Mouse (Mus musculus): ENCODE results near the gene Irgm2.

Gene Irgm2

DNA sequence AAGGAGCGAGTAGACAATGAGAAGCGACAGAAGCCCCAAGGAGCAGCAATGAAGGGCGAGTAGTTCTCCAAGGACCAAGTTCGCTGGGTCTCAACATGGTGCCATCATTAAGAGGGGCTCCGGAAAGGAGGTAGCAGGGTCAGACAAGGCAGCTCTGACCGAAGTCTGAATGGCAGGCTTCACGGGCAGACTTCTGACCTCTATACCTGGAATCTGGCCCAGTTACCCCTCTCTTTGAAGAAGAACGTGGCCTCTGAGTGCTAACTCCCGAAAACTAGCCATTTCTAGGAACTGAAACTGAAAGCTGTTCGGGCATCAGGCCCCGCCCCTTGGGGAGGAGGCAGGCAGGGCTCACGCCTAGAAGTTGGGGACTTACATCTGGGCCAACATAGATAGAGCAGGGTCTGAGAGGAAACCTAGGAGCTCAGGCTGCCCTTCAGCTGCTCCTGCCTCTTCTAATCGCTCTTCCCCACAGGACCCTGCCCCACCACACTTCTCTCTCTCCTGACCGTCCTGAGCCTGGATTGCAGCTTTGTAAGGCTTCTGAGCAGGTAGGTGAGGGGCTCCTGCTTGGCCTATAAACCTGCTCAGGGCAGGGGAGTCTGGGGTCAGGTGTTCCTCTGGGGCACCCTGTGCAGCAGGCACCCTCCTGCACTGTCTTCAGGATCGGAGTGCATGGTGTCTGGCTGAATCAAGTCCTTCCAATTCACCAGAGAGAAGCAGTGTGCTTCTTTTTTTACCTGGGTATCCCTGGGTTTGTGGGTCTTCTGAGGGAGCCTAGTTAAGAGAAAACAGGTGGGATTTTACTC, at the start of gene Irgm2, which contains the start of gene Igtp:
Gene Irgm2 (plus strand): TSS at position 390 of the 809 bp plus-strand sequence.
Gene Igtp (plus strand): TSS at position 328 of the 809 bp plus-strand sequence.
- peak; percentile 49 for DNase-seq (ENCODE audit: low read depth)

DNA sequence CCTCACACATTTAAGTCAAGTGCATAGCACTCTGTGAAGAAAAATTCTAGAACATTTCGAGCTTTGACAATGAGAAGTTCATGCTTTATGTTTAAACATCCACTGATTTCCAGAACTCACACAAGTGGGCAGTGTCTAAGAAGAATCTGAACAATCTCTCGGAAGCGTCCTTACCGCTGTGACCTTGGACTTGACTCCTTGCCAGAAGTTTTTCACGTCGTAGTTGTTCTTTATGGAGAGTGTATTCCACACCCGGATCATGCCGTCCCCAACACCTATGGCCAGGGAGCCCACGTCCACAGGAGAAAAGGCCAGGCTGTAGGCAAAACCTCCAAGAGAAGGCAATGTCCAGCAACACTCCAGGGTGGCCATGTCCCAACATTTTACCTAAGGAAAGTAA, 44.0 kb upstream of the Irgm2 start:
- no peak for DNase-seq (ENCODE audit: low read depth)

DNA sequence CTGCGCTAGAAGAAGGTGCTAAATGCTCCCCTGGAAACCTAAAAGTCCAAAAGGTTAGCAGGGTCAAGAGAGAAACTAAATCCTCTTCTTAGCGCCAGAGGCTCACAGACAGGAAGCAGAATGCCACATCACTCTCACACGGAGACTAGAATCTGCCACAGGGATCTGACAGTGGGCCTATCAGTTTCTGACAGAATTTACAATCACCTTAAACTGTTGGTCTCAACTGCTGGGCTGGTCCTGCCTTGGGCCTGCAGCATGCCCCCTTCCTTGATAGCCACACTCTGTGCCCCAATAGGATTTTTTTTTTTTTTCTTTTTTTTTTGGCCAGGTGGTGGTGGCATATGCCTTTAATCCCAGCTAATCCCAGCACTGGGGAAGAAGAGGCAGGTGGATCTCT, 42.5 kb upstream of the Irgm2 start:
- no peak for DNase-seq (ENCODE audit: low read depth)

DNA sequence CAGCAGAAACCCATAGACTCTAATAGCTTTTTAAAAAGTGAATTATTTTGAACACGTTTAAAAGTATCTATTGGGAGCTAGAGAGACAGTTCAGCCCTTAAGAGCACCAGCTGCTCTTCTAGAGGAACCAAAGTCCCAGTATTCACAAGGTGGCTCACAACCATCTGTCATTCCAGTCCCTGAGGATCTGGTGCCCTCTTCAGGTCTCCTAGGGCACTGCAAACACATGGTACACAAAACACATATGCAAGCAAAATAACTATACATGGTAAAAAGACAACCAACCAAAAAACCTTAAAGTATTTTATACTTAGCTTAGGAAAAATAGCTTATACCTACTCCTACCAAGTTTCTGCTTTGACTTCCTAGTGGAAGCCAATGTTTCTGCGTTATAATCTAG, 34.3 kb upstream of the Irgm2 start:
- DNase-seq (ENCODE audit: low read depth) = peak; percentile 31

DNA sequence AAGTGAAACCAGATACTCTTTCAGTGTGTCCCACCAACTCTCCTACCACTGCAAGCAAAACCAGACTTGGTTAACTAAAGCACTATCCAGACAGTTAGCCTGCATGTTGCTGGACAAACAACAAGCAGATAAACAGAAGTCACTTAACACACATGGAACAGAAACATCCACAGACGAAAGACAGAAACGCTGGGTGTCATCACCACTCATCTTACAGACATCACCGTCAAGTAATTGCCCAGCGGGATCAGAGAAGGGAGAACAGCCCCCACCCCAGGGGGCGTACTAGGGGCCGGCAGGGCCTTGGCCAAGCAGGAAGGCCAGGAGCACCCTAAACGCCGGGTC, 31.6 kb upstream of the Irgm2 start:
- no peak for DNase-seq (ENCODE audit: low read depth)

DNA sequence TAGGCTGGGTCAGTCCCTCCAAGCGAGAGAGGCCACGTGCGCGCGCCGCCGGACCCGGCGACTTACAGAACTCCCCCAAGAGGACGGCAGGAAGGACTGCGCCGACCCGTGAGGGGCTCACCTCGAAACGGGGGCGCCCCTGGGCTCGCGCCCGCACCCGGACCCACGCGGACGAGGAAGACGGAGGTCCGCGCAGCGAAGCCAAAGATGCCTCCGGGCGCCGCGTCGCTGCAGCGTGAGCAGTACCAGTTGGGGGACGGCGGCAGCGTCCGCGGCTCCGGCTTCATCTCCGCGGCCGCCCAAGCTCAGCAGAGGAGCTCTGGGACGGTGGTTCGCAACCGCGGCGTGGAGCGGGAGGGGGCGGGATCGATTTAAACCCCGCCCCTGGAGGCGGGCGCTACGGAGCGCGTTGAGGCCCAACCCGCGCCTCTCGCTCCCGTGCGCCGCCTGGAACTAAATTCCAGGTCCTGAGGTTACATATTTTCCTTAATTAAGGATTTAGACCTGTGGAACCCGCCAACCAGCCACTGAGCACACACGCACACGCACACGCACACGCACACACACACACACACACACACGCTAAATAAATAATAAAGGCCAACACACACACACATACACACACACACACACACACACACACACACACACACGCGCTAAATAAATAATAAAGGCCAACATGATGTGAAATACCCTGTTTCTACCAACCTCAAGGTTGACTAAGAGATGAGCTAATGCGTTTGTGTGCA, 31.1 kb upstream of the Irgm2 start, which contains the start of gene Gemin5:
Gene Gemin5 (minus strand): TSS at position 373 of the 749 bp plus-strand sequence.
- peak; percentile 94 for DNase-seq (ENCODE audit: low read depth)

DNA sequence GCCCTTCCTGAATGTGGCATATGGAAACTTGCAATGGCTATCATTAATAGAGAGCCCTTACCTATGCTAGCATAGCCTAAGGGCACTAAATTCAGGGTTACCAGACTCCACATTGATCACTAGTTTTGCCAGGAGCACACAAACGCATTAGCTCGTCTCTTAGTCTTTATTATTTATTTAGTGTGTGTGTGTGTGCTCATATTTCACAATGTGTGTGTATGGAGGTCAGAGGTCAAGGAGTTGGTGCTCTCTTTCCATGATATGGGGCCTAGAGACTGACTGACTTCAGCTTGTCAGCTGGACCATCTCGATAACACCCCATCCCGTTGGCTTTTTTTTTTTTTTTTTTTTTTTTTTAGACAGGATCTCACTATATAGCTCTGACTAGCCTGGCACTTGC, 29.8 kb upstream of the Irgm2 start:
- DNase-seq (ENCODE audit: low read depth) = no peak

DNA sequence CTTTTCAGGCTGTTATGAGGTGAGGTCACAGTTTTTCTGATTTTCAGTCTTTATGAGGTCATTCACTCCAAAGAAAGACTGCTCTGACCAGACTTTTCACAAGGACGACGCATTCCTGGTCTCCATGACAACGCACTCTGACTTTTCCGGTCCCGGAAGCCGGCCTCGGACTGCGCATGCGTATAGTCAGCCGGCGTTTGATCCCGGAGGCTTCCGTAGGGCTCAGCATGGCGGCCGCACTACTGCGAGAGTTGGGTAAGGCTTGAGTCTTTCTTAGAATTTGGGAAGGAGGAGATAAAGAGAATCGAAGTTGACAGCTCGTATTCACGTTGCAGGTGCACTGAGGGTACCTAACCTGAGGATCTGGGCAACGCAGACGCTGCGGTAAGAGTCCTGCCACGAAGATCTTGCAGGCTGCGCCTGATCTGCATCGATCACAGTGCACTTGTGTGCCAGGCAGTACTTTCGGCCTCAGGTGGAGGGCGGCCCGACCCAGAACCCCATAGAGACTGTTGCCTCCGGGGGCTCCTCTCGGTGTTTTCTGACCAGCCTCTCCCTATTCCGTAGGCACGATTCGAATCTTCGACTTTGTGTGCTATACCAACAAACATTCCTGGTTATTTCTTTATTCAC, 27.8 kb upstream of the Irgm2 start, which contains the start of gene Mrpl22:
Gene Mrpl22 (plus strand): TSS at position 203 of the 633 bp plus-strand sequence.
- peak; percentile 99 for DNase-seq (ENCODE audit: low read depth)

DNA sequence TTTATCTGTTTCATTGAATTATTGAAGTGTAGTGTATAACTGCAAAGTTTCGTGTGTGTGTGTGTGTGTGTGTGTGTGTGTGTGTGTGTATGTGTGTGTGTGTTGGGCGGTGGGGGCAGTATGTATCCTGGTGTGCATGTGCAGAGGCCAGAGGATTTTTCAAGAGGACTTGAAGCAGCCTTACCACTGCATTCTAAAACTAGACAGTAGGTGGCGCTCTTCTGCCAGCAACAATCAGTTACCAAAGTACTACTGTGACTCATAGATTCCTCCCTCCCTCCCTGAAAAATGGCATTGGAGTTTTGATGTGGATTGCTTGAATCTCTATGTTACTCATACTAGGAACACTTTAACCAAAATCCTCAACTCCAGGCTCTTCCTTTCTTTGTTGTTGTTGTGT, 19.9 kb upstream of the Irgm2 start:
- peak; percentile 95 for DNase-seq (ENCODE audit: low read depth)

DNA sequence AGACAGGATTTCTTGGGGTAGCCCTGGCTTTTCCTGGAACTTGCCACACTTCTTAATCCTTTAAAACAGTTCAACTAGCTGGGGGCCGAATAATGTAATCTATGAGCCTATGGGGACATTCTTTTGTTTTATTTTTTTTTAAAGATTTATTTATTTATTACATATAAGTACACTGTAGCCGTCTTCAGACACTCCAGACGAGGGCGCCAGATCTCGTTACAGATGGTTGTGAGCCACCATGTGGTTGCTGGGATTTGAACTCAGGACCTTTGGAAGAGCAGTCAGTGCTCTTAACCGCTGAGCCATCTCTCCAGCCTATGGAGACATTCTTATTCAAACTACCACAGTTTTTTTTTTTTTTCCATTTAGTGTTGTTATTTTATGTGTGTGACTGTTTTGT, 19.4 kb upstream of the Irgm2 start:
- peak; percentile 29 for DNase-seq (ENCODE audit: low read depth)

DNA sequence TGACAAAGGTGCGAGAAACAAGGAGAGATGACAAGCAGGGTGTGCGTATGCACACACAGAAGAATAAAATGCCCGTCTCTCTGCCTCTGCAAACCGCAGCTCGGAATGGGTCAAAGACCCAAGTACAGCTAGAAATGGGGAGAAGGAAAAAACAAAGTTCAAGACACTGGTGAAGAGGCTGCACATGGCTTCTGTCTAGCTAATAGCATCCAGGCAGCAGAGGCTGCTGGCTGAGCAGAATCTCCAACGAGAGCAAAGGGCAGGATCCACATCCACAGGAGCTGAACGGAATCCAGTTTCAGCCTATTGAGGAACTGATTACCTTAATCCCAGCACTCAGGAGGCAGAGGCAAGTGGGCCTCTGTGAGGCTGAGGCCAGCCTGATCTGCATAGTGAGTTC, 18.7 kb upstream of the Irgm2 start:
- DNase-seq (ENCODE audit: low read depth) = no peak

DNA sequence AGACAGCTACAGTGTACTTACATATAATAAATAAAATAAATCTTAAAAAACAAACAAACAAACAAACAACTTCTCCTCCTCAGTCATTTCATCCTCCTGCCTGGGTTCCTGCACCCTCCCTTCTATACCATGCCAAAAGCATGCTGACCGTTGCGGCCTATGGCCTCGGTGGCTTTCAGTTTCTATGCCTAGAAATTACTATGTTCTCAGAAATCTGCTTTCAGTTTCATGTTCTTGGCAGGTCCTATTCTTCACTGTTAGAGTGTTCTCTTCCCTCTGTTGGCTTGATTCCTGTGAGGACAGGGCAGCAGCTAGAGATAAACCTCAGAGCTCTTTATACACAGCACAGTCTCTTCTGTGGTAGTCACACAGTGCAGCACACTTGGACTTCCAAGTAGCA, 15.8 kb upstream of the Irgm2 start:
- DNase-seq (ENCODE audit: low read depth) = no peak

DNA sequence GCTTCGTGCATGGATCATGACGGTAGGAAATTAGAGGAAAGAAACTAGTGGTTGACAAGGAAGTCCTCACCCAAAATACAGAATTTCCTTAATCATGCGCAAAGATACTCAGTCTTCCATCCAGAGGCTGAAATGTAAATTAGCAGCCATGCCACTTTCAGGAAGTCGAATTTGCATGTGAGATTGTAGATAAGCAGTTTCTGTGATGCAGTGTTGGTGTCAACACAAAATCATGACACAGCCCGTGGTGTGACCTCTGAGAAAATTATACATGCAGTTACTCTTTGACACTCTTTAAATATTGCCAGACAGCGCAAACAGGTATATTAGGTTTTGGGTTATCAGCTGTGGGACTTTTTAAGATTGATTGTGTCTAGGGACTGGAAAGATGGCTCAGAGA, 9.7 kb upstream of the Irgm2 start:
- no peak for DNase-seq (ENCODE audit: low read depth)

DNA sequence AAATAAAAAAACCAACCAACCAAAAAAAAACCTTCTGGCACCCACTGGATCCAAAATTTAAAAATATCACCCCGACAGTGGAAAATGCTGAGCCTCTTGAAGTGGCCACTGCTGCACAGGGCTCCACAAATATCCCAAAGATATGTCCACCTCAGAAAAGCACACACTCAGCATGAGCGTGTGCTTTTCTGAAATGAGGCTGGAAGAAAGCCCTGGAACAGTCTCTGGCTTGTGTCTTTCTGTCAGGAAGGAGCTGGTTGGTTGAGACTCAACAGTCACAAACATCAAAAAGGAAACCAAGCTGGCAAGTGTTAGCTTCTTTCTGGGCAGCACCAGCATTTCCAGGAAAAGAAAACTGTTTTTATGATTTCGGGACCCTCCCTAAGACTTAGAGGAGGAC, 6.1 kb upstream of the Irgm2 start:
- DNase-seq (ENCODE audit: low read depth) = no peak

DNA sequence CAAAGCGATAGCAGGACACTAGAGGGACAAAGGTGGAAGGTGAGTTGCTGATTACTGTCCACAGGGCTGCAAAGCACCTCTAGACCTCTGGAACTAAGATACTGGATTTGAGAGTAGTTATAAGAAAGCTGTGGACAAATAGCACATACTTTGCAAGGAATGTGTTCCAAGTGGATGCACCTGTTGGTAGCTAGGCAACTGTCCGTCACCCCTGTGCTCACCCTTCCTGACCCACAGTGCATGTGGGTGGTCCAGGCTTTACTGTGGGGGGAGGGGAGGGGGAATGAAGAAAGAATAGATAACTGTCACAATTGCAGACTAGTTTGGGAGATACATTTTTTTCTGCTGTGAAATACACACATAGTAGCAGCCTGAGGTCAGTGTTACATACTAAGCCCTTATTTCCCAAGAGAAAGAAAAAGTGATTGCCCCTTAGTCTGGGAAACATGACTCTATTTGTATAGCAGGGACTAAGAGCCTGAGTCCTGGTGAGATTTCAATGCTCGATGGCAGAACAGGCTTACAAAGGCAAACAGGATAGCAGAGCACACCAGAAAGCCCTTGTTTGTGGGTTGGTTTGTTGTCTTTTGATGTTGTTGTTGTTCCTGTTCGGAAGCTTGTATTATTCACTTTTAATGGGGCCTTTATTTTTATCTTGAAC, 5.4 kb upstream of the Irgm2 start:
- DNase-seq (ENCODE audit: low read depth) = no peak

DNA sequence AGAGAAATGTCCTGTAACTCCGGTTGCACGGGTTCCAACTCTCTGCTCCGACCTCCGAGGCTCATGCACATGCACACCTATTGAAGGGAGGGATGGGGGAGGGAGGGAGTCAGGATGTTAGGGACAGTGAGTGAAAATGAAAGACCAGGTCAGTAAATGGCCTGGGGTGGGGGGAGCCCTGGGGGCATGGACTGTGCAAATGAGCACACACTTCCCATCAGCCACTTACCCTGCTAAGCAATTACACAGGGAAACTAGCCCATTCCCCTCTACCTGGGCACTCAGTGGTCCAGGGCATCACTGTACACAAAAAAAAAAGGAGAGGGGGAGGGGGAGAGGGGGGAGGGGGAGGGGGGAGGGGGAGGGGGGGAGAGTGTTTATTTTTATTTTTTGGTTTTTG, 755 bp upstream of the Irgm2 start:
- DNase-seq (ENCODE audit: low read depth) = no peak

DNA sequence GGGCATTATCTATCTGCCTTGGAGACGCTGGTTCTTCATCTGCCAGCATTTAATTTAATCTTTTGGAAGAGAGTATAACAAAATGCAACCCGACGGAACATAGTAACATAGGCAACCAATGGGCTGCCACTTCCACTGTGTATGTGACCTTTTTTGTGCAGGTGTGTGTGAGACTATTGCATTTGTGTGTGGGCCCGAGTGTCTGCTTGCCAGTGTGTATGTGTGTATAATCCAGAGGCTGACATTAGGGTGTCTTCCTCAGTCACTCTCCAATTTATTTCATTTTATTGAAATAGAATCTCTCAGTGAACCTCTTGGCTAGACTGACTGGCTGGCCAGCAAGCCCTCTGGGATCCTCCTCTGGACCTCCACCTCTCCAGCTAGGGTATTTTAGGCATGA, 808 bp downstream of the Irgm2 start:
- no peak for DNase-seq (ENCODE audit: low read depth)

DNA sequence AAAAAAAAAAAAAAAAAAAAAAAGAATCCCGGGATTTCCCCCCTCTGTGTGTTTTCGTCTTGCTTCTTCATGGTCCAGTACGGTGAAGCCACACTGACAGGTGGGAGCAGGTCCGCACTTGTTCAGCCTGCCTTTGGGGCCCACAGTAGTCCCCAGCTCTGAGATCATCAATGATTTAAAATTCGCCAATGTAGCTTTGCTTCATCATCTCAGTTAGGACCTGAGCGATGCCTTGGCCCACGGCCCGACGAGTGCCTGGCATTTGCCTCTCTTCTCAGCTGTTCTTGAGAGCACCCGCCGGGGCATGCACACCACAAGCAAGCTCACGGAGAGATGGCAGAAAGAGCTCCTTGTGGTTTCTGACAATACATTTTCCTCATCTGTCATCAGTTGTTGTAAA, 1.6 kb downstream of the Irgm2 start:
- DNase-seq (ENCODE audit: low read depth) = no peak

DNA sequence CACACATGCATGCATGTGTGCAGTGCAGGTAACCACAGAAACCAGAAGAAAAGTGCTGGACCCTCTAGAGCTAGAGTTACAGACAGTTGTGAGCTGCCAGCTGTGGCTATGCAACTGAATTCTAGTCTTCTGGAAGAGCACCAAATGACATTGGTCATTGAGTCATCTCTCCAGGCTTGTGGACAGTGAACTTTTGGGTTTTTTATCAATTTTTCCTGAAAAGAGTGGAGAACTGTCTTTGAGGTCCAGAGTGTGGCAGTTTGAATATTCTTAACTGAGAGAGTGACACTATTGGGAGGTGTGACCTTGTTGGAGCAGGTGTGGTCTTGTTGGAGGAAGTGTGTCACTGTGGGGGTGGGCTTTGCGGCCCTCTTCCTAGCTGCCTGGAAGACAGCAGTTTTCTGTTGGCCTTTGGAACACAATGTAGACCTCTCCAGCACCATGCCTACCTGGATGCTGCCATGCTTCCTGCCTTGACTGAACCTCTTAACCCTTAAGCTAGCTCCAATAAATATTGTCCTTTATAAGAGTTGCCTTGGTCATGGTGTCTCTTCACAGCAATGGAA, 11.0 kb downstream of the Irgm2 start:
- DNase-seq (ENCODE audit: low read depth) = no peak

DNA sequence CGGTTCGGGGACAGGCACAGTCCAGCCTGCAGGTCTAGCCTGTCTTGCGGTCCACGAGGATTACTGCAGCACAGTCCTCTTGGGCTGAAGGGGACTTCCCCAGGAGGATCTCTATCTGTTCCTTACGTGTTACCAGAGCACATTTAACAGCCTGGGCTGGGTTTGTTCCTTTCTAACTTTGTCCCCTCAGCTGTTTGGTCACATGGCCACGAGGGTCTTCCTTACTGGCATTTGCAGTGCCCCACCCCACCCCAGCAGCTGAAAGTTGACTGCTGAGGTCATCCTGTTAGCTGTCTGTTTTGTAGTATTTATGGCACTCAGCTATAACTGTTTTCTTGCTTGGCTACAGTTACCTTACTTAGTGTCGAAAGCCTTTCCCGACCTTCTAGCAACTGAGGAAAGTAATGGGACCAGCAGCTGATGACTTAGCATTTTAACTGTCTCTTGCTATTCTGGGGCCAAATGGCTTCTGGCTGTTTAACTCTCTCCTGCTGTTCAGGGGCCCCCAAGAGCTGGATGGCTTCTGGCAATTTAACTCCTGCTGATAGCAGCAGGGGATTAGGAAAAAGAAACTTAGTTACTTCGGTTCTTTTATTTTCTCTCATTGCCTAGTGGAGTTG, 11.8 kb downstream of the Irgm2 start:
- DNase-seq (ENCODE audit: low read depth) = peak; percentile 29

DNA sequence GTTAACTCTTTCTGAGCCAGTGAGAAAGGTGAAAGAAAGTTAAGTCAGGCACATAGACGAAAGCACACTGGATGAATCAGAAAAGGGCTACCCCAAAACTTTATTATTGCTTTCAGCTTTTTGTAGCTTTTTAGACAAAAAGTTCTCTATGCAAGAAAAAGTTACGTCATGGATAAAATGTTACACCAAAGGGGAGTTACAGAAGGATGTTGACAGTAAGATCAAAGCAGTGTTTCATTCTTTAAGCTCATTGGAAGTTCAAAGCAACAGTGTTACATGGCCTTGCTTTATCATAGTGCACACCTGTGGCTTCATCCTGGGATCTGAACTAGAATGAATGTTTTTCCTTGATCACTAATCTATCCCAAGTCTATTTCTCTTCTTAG, 12.3 kb downstream of the Irgm2 start:
- no peak for DNase-seq (ENCODE audit: low read depth)

Measured in NIH3T3 (cell line).